Mouse (Mus musculus) layer of hippocampus, adult 8-10 months (tissue): ENCODE results near the gene Slc16a3. TPM values are rescaled to one million over a fixed set of nuclear protein-coding genes. Genes with fewer than 3 reads are reported as not detected.

Experiments used
- DNase-seq, 2 experiments: peaks; one replicate each; pipeline ENCODE4 v3.0.0; 2022; ENCODE audit warnings: low spot score in 2 of 2
- total RNA-seq, 4 experiments: library from RNA; stranded (reverse); gene quantifications; 2 replicates each; pipeline ENCODE4 v1.2.4; 2022

Gene Slc16a3
- total RNA-seq, 4 experiments from 2014 or later: 2.1 to 11.0 (median 7.0) TPM

DNA sequence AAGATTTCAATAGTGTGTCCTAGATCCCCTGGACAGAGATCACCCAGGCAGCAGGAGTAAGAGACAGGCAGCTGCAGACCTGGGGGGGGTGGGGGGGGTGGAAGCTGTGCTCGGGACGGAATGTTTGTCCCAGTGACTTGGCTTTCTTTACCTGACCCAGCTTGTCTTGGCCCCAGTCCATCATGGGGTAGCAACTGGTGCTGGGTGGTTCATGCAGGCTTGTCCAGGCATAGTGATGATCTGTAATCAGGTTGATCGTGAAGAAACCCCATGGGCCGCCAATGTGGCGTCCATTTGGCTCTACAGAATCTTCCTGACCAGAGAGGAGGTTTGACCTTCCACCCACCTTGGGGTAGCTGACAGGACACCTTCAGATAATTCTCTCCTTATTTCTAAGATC, 2.4 kb upstream of the Slc16a3 start:
- DNase-seq: no peak

DNA sequence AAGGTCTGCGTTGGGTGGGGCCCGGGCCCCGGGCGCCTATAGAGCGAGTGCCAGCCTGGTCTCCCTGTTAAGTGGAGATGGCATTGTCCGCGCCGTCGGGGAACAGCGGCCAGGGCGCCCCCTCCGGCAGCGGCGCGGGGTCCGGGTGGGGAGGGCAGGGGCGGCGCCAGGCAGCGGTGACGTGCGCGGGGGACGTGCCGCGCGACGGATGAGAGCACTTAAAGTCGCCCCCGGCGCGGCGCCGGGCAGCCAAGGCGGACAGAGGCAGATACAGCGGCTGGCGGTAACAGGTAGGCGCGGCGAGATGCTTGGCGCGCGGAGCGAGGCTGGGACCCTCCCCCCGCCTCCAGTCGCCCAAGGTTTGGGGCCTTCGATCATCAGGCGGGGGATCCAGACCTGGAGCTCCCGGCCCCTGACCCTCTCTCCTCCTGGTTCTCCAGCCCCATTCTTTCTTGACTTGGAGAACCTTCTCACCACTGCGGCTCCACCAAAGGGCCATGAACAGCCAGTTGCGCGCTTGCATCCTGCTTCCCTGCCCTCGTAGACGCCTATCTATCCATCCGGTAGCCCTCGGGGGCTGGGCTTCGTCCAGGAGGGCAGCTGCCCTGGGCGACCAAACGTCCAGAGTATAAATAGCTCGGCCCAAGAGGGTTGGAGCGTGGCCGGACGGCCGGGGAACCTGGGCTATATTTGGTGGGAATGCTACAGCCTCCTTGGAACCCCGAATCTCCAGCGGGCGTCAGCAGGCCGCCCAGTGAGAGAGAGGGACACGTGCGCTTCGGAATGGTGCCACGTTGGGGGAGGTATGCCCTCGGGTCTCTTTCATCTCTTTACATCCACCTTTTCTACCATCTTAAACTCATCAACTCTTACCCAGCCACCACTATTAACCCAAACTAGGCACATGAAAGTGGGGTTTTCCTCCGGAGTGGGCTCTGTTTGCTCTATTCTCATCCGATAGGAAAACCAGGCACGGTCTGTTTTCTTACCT, 876 bp downstream of the Slc16a3 start:
- DNase-seq: no peak

DNA sequence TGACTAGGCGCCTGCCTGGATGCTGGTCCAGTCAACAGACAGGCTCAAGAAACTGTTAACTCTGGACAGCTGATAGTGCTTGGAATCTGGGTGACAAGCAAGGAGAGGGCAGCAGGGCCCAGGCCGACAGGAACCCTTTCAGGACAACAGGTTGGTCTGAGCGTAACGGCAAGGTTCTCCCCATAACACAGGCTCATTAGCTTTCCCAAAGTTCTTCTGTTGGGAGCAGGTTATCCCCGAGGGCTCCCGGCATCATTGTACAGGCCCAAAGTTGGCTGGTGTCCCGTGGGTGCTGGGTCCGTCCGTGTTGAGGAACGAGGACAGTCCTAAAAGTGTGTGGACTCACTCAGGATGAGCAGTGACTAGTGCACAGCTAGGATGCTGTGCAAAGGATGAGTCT, 1.6 kb downstream of the Slc16a3 start:
- no peak for DNase-seq

DNA sequence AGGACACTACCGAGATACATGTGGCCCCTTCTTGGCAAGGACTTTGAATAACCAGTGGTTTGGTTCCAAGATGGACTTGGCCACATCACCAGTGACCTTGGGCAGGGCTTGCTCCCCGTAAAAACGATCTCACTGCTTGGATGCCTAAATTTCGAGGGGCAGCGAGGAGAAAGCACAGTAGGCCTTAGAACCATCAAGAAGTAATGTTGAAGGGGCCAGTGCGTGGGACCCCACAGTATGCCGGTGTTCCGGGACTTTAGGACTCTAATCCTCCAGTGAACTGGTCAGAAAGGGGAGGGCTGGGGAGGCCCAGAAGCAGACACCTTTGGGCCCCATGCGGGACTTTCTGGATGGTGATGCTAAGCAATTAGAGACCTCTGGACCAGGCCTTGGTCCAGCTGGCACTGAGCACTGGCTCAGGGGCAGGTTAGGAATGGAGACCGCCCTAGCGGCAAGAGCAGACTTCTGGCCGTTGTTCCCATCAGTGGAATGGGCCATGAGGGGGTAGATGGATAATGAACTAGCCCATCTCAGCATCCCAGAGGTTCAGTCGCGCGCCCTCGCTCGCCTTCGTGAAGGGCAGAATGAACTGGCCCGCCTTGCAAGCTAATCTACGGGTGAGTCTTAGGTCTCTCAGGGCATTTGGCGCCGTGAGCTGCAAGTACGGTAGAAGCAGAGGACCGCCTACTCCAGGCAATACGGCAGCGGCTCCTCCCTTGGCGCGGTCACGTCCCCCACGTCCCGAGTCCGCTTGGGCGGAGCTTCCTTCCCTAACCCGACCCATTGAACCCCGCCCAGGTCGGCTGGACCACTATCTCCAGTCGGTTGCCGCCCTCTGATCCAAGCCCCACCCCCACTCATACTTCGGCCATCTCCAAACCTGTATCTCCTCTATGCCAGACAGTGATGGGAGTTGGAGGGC, 2.3 kb downstream of the Slc16a3 start:
- peak; percentile 65 to 72 for DNase-seq

DNA sequence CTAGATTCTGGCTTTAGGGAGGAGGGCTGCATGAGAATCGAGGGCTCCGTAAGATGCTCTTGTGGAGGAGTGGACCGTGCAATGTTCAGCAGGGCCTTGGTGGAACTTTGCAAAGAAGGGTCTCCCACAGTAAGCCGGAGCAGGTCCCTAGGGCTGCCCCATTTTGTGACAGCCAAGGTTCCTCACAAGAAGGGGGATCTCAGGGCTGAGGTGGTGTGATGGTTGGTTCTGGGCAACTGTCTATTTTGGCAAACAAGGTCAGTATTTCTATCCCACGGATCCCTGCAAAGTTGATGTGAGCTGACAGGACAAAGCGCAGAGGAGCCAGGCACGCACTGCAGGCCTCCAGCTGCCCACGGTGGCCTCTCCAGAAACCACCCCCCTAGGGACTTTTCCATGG, 3.0 kb downstream of the Slc16a3 start:
- DNase-seq: no peak

DNA sequence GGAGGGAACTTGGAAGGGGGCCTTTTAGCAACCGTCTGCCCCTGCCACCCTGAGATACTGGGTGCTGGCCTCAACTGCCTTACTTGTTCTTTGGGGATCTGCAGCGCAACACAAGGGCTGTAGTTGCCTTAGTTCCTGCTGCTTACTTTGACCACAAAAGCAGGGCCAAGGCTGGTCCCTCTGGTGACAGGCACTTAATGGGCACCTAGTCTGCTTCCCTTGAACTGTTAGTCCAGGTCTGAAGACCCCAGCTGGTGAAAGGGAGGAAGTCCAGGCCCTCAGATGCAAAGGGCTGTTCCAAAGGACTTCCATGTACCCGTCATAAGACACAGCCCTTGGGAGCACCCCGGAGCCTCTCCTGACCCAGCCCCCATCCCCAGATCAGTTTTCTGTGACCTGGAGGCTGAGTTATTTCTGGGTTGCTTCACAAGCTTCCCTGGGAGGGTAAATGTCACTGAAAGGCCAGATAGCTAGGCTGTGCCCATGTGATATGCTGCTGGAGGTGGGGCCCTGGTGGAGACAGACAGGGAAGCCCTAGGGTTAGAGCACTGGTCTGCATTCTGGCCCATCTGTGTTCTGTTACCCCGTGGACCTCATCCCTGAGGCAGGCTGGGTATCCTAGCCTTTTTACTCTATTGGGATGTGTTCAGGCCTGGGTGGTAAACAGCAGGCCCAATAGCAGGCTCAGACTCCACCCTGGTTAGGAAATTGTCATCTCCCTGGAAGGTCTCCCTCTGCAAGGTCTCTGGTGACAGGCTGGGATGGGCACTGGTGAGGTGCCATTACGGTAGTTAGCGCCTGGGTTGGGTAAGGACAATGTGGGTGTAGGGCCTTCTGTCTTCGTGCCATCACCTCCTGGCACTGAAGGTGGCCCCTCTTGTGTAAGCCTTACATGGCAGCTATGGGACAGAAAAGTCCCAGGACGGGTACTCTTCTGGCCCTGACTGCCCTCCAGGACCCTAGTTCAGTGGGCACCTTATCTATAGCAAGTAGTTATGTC, 3.8 kb downstream of the Slc16a3 start:
- no peak for DNase-seq

DNA sequence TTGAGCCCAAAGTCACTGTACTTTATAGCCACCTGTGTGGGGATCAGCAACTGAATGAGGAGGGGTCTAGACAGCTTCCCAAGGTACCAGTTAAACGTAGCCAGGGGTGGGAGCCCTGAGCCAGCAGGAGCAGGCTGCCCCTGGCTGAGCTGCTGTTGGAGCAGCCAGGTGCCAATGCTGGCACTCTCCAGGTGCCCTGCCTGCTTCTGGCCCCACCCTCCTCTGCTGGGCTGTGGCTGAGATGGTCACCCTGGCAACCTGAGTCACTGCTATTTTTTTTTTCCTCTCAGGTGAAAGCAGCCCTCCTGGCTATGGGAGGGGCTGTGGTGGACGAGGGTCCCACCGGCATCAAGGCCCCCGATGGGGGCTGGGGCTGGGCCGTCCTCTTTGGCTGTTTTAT, 6.7 kb downstream of the Slc16a3 start:
- no peak for DNase-seq

DNA sequence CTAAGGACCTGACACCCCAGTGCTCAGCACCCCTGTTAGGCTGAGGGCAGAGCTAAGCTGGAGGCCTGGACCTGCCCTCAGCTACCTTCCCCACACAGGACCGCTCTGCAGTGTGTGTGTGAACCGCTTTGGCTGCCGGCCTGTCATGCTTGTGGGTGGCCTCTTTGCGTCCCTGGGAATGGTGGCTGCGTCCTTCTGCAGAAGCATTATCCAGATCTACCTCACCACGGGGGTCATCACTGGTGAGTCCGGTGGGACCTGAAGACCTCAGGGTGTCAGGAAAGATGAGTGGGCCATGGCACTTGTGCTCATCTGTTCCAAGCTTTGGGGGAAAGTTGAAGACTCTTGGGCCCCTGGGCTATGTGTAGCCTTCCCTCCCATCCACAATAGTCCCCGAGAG, 7.4 kb downstream of the Slc16a3 start:
- no peak for DNase-seq

DNA sequence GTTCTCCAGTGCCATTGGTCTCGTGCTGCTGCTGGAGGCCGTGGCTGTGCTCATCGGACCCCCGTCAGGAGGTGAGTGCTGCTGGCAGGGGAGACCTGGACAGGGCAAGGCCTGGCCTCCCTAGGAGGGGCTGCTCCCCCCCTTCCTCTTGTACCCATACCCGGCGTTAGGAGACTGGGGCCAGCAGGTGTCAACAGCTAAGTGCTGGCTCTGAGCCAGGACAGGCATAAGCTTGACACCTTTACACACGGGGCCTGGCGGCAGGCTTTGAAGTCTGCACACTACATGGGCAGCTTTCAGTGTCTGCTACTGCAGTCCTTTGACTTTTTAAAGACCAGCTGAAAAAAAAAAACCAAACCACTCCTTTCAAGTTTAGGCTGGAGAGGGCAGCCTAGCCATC, 8.8 kb downstream of the Slc16a3 start:
- DNase-seq: no peak

DNA sequence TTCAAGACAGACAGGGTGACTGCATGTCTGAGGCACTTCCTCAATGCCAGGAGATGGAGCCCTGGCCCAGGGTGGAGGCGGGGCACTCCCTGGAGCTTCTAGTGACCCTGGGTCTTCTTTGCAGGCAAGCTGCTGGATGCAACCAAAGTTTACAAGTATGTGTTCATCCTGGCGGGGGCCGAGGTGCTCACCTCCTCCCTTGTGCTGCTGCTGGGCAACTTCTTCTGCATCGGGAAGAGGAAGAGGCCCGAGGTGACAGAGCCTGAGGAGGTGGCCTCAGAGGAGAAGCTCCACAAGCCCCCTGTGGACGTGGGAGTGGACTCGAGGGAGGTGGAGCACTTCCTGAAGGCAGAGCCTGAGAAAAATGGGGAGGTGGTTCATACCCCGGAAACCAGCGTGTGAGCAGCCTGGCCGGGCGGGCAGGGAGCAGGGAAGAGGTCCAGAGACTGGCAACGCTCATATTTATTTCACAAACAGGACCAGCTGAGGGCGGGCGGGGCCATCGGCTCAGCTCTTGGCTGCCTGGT, 9.5 kb downstream of the Slc16a3 start:
- no peak for DNase-seq

DNA sequence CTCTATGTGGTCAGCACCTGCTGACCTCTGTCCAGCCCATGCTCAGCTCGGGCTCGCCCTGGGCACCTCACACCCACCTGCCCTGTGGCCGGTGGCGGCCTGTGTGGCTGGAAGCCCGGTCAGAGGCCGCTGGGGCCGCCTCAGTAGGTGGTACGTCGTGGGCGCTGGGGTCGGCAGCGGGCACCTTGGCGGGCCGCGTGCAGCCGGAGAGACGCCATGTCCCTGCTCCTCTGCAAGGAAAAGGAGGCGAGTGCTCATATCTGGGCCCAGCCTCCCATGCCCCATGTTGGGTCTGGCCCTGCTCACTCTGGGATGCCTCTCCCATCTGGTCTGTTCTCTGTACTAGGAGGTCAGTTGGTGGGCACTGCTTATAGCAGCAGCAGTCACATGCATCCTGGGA, 10.8 kb downstream of the Slc16a3 start:
- DNase-seq: no peak

DNA sequence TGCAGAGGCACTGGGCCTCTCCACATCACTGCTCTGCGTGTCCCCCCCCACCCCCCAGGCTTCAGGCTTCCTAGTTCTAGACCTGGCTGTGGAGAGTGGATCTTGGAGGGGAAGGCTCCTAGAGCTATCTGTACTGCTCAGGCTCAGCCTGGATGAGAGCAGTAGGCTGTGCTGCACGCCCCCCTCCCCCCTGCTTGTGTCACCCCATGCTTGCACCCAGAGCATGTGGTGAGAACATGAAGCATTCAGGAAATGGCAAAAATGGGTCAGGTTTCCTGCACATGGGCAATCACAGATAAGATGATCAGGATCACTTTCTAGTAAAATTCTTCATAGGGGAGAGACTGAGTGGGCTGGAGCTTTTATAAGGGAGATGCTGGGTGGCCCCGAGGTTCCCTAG, 11.3 kb downstream of the Slc16a3 start:
- no peak for DNase-seq

DNA sequence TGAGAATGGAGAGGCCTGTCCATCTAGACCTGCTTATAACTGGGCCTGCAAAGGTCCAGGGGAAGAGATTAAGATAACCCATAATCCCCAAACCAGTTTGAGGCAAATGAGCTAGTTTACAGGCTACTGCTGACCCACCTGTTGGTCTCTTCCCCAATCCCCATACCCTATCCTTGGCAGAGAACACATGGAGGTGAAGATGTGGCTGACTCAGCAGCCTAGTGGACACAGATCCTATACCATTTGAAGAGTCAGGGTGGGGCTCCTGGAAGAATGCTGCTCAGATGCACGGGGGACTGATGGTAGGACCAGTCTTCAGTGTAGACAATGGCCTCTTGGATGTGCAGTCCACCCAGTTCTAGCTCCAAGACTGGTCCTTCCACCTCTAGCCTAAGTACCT, 12.0 kb downstream of the Slc16a3 start:
- no peak for DNase-seq

DNA sequence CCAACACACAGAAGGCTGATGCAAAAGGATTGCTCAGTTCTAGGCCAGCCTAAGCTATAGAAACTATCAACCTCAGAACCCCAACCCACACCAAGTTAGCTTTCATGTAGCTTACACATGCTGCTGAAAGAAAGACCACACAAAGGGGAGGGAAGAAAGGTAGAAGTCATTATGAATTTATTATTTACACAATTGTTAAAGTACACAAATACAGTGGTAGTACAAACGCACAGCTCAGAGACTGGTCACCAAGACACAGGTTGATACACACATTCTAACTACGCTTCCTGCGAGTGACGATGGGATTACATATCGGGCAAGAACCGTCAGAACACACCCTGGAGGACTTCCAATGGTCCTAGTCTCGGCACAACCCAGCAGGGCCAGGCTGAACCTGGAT, 13.3 kb downstream of the Slc16a3 start:
- no peak for DNase-seq

DNA sequence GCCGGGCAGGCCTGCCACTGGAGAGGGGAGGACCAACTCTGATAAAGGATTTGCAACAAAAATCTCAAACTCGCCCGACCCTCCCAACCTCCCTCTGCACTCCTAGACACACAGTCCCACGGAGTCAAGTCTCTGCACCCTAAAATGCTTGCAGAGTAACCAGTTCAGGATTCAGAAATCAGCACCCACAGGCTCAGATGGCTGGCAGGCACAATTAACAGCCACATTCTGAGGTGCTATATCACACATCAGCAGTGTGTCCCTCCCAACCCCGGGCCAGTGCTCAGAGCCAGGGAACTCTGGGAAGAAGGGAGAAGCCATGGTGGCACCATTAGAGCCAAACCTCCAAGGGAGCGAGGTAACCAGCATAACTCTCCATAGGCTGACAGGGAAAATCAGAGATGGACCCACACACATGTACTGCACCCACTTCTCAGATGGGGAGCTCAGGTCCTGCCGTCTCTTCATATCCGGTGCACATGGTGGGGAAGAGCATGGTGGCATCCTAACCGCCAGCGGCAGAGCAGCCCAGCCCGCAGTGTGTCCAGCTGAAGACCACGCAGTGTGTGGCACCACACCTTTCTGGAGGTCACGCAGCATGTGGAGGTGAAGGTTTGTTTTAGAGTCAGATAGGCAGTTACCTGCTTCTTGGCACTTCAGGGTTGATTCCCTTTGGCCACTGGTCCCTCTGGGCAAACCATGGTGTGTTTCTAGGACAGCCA, 13.9 kb downstream of the Slc16a3 start:
- no peak for DNase-seq

DNA sequence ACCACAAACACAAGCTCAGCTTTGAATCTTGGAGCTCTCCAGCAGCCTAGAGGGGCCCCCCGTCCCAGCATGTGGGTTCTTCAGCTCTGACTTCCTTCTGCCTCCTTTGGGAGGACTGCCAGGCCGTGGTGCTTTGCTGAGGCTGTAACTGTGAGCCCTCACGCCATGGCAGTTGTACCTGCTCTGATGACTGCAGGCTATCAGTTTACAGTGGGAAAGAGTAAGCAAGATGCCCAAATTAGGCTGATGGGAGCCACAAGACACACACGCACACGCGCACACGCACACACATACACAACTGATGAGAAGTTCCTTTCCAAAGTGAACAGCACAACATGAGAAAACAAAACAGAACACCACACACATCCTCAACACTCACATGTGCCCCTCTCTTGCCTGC, 14.6 kb downstream of the Slc16a3 start:
- no peak for DNase-seq

DNA sequence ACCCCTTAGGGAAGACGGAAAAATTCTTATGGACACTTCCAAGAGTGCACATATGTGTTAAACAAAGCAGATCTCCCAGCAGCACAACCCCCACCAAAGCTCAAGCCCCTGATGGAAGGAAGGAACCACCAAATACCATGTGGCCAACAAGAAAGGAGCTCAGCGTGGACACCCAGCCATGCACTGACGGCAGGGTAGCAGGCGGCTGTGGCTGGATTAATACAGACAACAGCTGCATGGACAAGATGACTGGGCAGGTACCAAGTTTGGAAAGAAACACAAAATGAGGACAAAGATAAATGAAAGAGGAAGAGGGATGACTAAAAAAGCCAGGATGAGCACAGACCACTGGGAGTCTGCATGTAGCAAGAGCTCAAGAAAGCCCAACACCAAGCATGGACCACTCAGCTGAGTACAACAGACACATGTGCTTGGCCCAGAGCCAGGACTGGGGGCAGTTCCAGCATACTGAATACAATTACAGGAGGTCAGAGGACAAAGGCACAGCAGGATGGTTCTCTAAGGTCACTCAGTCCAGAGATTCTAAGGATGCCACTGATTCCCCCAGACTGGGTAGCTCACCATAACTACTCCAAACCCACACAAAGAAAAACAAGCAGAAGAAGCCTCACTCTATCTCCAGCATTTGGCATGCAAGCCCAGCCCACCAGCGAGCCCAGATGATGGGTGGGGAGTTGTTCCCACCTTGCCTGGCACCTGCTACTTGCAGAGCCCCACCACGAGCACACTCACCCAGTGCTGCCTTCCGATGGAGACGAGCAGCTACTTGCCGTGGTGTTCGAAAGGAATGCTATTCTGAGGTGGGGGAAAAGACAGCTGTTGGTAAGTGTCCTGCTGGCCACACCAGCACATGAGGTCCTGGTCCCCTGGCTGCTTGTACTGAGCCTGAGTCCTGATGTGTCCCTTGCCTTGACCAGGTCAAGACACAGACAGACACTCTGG, 16.2 kb downstream of the Slc16a3 start:
- DNase-seq: no peak

DNA sequence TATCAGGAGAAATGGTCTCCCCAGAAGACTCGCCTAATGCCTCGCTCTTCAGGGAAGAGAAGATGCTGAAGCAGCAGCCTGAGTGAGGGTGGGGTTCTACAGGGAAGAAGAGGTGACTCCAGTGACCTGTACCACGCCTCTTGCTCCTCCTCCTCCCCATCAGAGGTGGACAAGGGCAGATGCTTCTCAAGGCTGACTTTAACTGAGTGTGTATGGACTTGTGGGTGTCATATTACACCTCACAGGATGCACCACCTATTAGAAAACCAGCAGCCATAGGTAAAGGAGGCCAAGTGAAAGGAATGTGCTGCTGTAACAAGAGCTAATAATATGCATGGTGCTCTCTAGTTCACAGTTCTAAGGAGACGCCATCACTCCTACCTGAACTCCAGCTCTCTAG, 17.3 kb downstream of the Slc16a3 start:
- DNase-seq: no peak

DNA sequence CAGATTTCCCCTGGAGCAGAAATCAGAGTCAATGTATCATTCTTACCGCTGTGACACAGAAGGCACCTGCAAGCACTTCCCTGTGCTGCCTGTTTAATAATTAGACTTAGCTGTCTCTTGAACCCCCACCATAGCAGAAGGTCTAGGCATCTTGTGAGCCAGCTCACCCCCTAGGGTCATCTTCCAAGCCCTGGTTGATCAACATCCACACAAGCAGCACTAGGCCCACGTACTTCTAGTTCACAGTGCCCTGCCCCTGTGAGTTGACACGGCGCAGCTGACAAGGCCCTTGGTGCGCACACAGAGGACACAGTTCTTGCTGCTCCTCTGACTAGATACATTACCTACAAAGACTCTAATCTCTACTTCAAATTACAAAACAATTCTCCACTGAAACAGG, 21.5 kb downstream of the Slc16a3 start:
- no peak for DNase-seq
